Mouse (Mus musculus): ENCODE measurements around the gene Espl1. TPM values are rescaled to one million over a fixed set of nuclear protein-coding genes. Genes with fewer than 3 reads are reported as not detected.

Espl1 gene
- total and polyA plus RNA-seq, 3 experiments, result 1.0 to 1.6 (median 1.4) TPM

DNA sequence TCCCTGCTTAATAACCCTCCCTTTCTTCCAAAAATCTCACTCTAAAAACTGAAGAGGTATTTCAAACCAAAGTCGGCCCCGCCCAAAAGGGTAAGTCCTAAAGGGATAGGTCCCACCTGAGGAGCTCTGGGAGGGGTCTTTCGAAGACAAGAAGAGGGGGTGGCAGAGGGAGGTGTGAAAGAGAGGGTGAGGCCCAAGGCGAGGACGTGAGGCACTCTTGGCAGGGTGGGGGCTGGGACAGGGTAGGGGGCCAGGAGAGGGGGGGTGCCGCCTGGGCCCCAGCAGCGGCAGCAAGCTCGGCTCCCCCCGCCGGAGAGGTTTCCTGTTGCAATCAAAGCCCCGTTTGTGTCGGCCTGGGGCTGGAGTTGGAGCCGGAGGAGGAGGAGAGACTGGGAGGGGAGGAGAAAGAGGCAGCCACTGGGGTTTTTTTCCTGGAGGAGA is 46.8 kb upstream of the Espl1 start:
- H3K27ac ChIP-seq, result peak overlapping the region; percentile 63
- H3K36me3 ChIP-seq (ENCODE audit: control insufficient read depth, insufficient read depth, low read length), result no peaks in the 10 kb centered on the region
- H3K4me1 ChIP-seq (ENCODE audit: control insufficient read depth, insufficient read depth, low read length), result 0 out of 2 replicates have a peak, but pooled peaks cover 2% of the 10 kb centered on the region
- no peak overlapping the region for H3K4me3 ChIP-seq
- WGBS, result 22% methylated on average over 13 of the region's 13 CpGs
- no peaks in the 10 kb centered on the region for H3K27me3 ChIP-seq (ENCODE audit: control insufficient read depth, insufficient read depth, low read length)
- intact Hi-C loops (cut with DNase I), result loop anchor here (2.0 kb wide), 1 partner anchor 30 kb away; the partner anchor contains the start of gene Mfsd5
- no peaks in the 10 kb centered on the region for H3K79me2 ChIP-seq (replicated peaks; ENCODE audit: control insufficient read depth, insufficient read depth, low read length)
- peak overlapping the region; percentile 36 for H3K9ac ChIP-seq (ENCODE audit: low read depth, low read length)
- peak; percentile 61 to 67 for DNase-seq
- TF ChIP-seq EP300 (IDR thresholded peaks at IDR 0.05; ENCODE audit: insufficient read depth, low read depth, low read length) (no peak), POLR2A (IDR thresholded peaks at IDR 0.05; ENCODE audit: insufficient read depth, low read depth, low read length) (no peak; the same call in 1 of the 2 replicates), CTCF (IDR thresholded peaks at IDR 0.05) (no peak)

DNA sequence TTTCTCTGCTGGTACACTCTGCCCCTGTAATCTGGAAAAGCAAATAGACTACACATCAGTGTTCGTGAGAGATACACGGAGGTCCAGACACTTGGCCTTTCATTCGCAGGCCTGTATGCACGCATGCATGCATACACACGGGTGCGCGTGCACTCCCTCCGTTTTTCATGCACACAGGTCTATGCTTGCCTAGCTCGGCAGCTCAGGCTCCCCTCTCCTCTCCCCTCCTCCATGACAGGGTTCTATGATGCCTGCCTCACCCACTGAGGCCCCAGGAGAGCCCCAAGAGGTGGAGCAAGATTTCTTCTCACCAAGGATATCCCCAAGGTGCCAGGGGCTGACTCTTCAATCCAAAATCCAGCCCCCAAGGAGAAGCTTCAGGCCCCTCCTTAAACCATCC is 46.1 kb upstream of the Espl1 start:
- no peak for TF ChIP-seq EP300 (IDR thresholded peaks at IDR 0.05; ENCODE audit: insufficient read depth, low read depth, low read length)
- TF ChIP-seq POLR2A (IDR thresholded peaks at IDR 0.05; ENCODE audit: insufficient read depth, low read depth, low read length), result no peak
- no peak for TF ChIP-seq CTCF (IDR thresholded peaks at IDR 0.05)
- no peaks in the 10 kb centered on the region for H3K79me2 ChIP-seq (replicated peaks; ENCODE audit: control insufficient read depth, insufficient read depth, low read length)
- no peak for DNase-seq
- H3K27ac ChIP-seq, result peak overlapping the region; percentile 63
- H3K27me3 ChIP-seq (ENCODE audit: control insufficient read depth, insufficient read depth, low read length), result no peaks in the 10 kb centered on the region
- 80% methylated on average over 9 of the region's 9 CpGs for WGBS
- H3K4me1 ChIP-seq (ENCODE audit: control insufficient read depth, insufficient read depth, low read length), result 0 out of 2 replicates have a peak, but pooled peaks cover 2% of the 10 kb centered on the region
- peak overlapping the region; percentile 32; the same call in 1 of the 2 replicates for H3K9ac ChIP-seq (ENCODE audit: low read depth, low read length)
- intact Hi-C loops (cut with DNase I), result loop anchor here (2.0 kb wide), 1 partner anchor 29 kb away; the partner anchor contains the start of gene Mfsd5
- H3K36me3 ChIP-seq (ENCODE audit: control insufficient read depth, insufficient read depth, low read length), result no peaks in the 10 kb centered on the region
- no peak overlapping the region for H3K4me3 ChIP-seq

DNA sequence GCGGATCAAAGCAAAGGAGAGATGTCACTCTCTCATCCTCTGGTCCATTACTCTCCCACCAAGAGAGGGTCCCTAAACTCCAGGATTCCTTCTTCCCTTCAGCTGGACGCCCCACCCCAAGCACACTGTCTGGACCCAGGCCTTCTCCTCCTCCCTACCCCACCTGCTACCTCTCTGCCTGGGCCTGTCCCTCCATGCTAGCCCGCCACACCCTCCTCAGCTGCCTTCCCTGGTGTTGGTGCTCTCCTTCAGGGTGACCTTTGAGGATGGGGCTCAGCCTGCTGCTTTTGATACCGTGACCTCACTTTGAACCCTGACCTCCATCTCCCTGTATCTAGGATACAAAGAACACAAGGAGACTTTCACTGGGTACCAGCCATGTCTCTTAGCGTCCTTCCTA is 45.5 kb upstream of the Espl1 start:
- H3K9ac ChIP-seq (ENCODE audit: low read depth, low read length), result no peak overlapping the region
- no peak for DNase-seq
- H3K79me2 ChIP-seq (replicated peaks; ENCODE audit: control insufficient read depth, insufficient read depth, low read length), result no peaks in the 10 kb centered on the region
- TF ChIP-seq EP300 (IDR thresholded peaks at IDR 0.05; ENCODE audit: insufficient read depth, low read depth, low read length) (no peak), POLR2A (IDR thresholded peaks at IDR 0.05; ENCODE audit: insufficient read depth, low read depth, low read length) (no peak), CTCF (IDR thresholded peaks at IDR 0.05) (no peak)
- H3K4me1 ChIP-seq (ENCODE audit: control insufficient read depth, insufficient read depth, low read length), result 0 out of 2 replicates have a peak, but pooled peaks cover 2% of the 10 kb centered on the region
- no peak overlapping the region for H3K4me3 ChIP-seq
- intact Hi-C loops (cut with DNase I), result no loop called here
- 90% methylated on average over 5 of the region's 5 CpGs for WGBS
- no peaks in the 10 kb centered on the region for H3K36me3 ChIP-seq (ENCODE audit: control insufficient read depth, insufficient read depth, low read length)
- no peak overlapping the region for H3K27ac ChIP-seq
- no peaks in the 10 kb centered on the region for H3K27me3 ChIP-seq (ENCODE audit: control insufficient read depth, insufficient read depth, low read length)

DNA sequence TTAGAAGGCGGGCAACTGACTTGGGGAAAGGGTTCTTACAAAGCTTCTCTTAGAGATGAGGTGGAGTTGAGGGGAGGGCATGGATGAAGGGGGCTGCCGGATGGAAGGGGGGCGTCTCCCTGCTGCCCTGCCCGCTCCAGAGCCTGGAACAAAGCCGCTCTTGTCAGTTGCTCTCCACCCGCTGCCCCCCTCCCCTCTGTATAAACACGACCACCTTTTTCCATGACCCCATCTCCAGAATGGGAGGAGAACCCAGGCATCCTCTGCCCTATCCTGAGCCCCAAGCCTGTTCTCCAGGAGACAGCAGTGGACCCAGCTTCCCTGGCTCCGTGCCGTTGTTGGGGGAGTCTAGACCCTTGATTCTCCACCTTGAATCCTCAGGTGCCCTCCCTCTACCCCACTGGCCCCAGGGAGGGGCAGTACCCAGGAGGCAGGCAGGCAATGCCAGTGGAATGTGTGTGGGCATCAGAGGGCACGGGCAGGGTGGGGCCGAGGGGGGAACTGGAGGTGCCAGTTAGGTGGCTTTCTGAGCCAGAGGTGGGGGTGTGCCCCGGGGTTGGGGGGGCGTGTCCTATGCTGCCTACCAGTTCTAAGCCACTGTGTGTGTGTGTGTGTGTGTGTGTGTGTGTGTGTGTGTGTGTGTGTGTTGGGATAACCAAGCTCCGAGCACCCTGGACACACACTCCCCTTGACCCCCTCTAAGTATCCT is 40.4 kb upstream of the Espl1 start:
- no peaks in the 10 kb centered on the region for H3K79me2 ChIP-seq (replicated peaks; ENCODE audit: control insufficient read depth, insufficient read depth, low read length)
- no peak overlapping the region for H3K9ac ChIP-seq (ENCODE audit: low read depth, low read length)
- peak in 1 of 2 experiments; percentile 18 for DNase-seq
- no peak overlapping the region for H3K27ac ChIP-seq
- no peaks in the 10 kb centered on the region for H3K27me3 ChIP-seq (ENCODE audit: control insufficient read depth, insufficient read depth, low read length)
- no peaks in the 10 kb centered on the region for H3K36me3 ChIP-seq (ENCODE audit: control insufficient read depth, insufficient read depth, low read length)
- no peak overlapping the region for H3K4me3 ChIP-seq
- intact Hi-C loops (cut with DNase I), result no loop called here
- 58% methylated on average over 14 of the region's 14 CpGs for WGBS
- H3K4me1 ChIP-seq (ENCODE audit: control insufficient read depth, insufficient read depth, low read length), result peaks cover 8% of the 10 kb centered on the region; the same call in 1 of the 2 replicates
- TF ChIP-seq CTCF (IDR thresholded peaks at IDR 0.05), result no peak
- no peak for TF ChIP-seq POLR2A (IDR thresholded peaks at IDR 0.05; ENCODE audit: insufficient read depth, low read depth, low read length)
- TF ChIP-seq EP300 (IDR thresholded peaks at IDR 0.05; ENCODE audit: insufficient read depth, low read depth, low read length), result no peak

DNA sequence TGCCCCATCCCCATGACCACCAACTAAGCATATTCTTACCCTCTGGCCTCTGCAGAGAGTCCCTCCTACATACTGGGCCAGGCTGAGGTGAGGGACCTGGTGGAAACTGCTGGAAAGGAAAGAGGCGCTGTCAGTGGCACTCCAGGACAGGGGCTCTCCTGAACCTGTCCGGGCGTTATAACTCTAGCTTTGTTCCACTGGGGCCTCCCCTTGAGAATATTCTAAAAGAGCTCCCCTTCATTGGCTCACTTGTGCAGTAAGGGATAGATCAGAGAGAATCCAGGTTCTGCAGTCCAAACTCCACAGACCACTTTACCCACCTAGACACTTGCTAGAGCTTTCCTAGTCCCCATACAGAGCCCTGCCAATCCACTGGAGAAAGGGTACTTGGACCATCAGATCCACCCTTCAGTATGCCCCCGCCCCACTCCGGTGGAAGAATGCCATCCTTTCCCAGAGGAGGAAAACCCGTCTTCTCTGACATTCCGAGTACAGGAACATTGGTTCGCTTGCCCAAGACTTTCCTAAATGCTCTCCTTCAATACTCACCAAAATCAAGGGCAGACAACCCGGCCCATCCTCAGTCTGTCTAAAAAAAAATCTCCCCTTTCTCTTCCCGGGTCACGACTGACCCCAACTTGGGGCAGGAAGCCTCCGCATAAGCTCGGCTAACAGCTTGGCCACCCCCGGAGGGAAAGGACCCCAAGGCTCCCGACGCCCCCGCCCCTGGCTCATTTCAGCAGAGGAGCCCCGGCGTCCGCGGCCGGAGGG is 39.5 kb upstream of the Espl1 start:
- Histone ChIP-seq H3K27ac (peak overlapping the region; percentile 81), H3K36me3 (ENCODE audit: control insufficient read depth, insufficient read depth, low read length) (no peaks in the 10 kb centered on the region), H3K4me1 (ENCODE audit: control insufficient read depth, insufficient read depth, low read length) (peaks cover 8% of the 10 kb centered on the region; the same call in 1 of the 2 replicates), H3K27me3 (ENCODE audit: control insufficient read depth, insufficient read depth, low read length) (no peaks in the 10 kb centered on the region), H3K79me2 (replicated peaks; ENCODE audit: control insufficient read depth, insufficient read depth, low read length) (no peaks in the 10 kb centered on the region), H3K4me3 (peak overlapping the region; percentile 60), H3K9ac (ENCODE audit: low read depth, low read length) (peak overlapping the region; percentile 91)
- TF ChIP-seq POLR2A (IDR thresholded peaks at IDR 0.05; ENCODE audit: insufficient read depth, low read depth, low read length) (no peak), EP300 (IDR thresholded peaks at IDR 0.05; ENCODE audit: insufficient read depth, low read depth, low read length) (no peak), CTCF (IDR thresholded peaks at IDR 0.05) (no peak)
- intact Hi-C loops (cut with DNase I), result no loop called here
- DNase-seq, result peak in 1 of 2 experiments; percentile 20
- WGBS, result 19% methylated on average over 22 of the region's 22 CpGs

Measured in heart, adult 2 months (tissue).